In the genomic region with DNA sequence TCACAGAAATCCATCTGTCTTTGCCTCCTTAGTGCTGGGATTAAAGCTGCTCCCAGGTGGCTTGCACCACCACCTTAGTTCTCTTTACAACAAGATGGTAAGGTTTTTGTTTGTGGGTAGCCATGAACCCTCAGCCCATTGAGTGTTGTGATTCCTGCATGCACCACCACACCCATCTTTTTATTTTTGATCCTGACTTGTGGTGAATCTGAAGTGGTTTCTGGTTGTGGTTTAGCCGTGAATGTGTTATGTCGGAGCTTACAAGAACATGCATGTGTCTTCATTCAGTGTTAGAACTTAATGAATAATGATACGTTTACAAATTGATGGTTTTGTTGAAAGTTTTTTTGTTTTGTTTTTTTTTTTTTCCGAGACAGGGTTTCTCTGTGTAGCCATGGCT, we compare ENCODE assay signal across 22 mouse cellular contexts. TPM values are rescaled to one million over a fixed set of nuclear protein-coding genes. Genes with fewer than 3 reads are reported as not detected.
DNase-seq lines count a peak whose midpoint lies in the region; ATAC-seq and TF ChIP-seq lines count a peak whose summit lies in the region.
"Had no signal": no experiment of that assay in that cellular context is flagged by ENCODE, and none has a peak within 500 bp of the region (broad histone marks: within the 10 kb centered on the region; RNA-seq: fewer than 3 reads in every experiment).

No protein-coding gene starts in this region.

- TF ChIP-seq CTCF in layer of hippocampus, adult 2 months (conservative IDR thresholded peaks at IDR 0.05) = no peak

- no peak for DNase-seq in layer of hippocampus, adult 2 months (ENCODE audit: low spot score in 2 of 2)
- no peak for DNase-seq in layer of hippocampus, postnatal 10 days (ENCODE audit: low spot score in 2 of 2)
- peak; percentile 70 for DNase-seq in CD4-positive helper T cell, adult 2 months (ENCODE audit: low read depth, low spot score)
- peak; percentile 33 for DNase-seq in induced T-regulatory cell, adult 2 months (ENCODE audit: low read depth)
- DNase-seq in natural killer cell, adult 2 months (ENCODE audit: low spot score in 2 of 2) = peak; percentile 14 to 26
- no peak for DNase-seq in right cerebral cortex, postnatal 10 days (ENCODE audit: low spot score in 2 of 2)
- DNase-seq: adrenal gland, adult 8-10 months; adrenal gland, postnatal 14 days; adrenal gland, postnatal 36 days; B cell, adult 2 months; cerebellum, adult 11-12 months; cerebellum, adult 2 months; cerebellum, adult 9-10 months; cerebellum, postnatal 10 days; cerebellum, postnatal 25 days had no signal

- H3K9me3 ChIP-seq in intestine, embryonic 16.5 days (ENCODE audit: control insufficient read depth, low read length) = no peaks in the 10 kb centered on the region
- H3K9me3 ChIP-seq: embryonic facial prominence, embryonic 10.5 days; embryonic facial prominence, embryonic 12.5 days; forebrain, embryonic 13.5 days; forebrain, embryonic 15.5 days had no signal

- 85% methylated on average over 4 of the region's 4 CpGs for WGBS in intestine, embryonic 16.5 days

- H3K4me2 ChIP-seq in intestine, embryonic 16.5 days (ENCODE audit: low read depth, low read length) = no peak overlapping the region
- H3K4me2 ChIP-seq: embryonic facial prominence, embryonic 12.5 days; forebrain, embryonic 13.5 days; forebrain, embryonic 15.5 days had no signal

- no peak overlapping the region for H3K9ac ChIP-seq in intestine, embryonic 16.5 days (ENCODE audit: low read depth, low read length)
- H3K9ac ChIP-seq: embryonic facial prominence, embryonic 12.5 days; forebrain, embryonic 13.5 days; forebrain, embryonic 15.5 days had no signal

- peaks cover 9% of the 10 kb centered on the region; the same call in 1 of the 2 replicates for H3K36me3 ChIP-seq in intestine, embryonic 16.5 days (ENCODE audit: control insufficient read depth, insufficient read depth, low read length)

- no peaks in the 10 kb centered on the region for H3K27me3 ChIP-seq in intestine, embryonic 16.5 days (replicated peaks; ENCODE audit: control insufficient read depth, insufficient read depth, low read length)
- H3K27me3 ChIP-seq: embryonic facial prominence, embryonic 12.5 days; forebrain, embryonic 13.5 days; forebrain, embryonic 15.5 days had no signal

- peak overlapping the region; percentile 87 for H3K27ac ChIP-seq in layer of hippocampus, adult 2 months
- no peak overlapping the region for H3K27ac ChIP-seq in intestine, embryonic 16.5 days (ENCODE audit: low read length)
- H3K27ac ChIP-seq: embryonic facial prominence, embryonic 10.5 days; embryonic facial prominence, embryonic 12.5 days; forebrain, embryonic 13.5 days; forebrain, embryonic 15.5 days had no signal

- no peak for ATAC-seq in intestine, embryonic 16.5 days
- no peak for ATAC-seq in megakaryocyte progenitor cell, adult 5-6 weeks (replicated peaks; ENCODE audit: poor library complexity)
- ATAC-seq: activated CD4-positive, CD25-positive, alpha-beta regulatory T cell, adult 4 months; forebrain, embryonic 13.5 days; forebrain, embryonic 15.5 days had no signal

- no peaks in the 10 kb centered on the region for H3K4me1 ChIP-seq in intestine, embryonic 16.5 days (ENCODE audit: control insufficient read depth, insufficient read depth, low read length)
- H3K4me1 ChIP-seq: embryonic facial prominence, embryonic 10.5 days; embryonic facial prominence, embryonic 12.5 days; forebrain, embryonic 13.5 days; forebrain, embryonic 15.5 days had no signal

- H3K4me3 ChIP-seq in layer of hippocampus, adult 2 months = no peak overlapping the region
- H3K4me3 ChIP-seq in intestine, embryonic 16.5 days (ENCODE audit: low read length) = no peak overlapping the region
- H3K4me3 ChIP-seq: embryonic facial prominence, embryonic 10.5 days; embryonic facial prominence, embryonic 12.5 days; forebrain, embryonic 13.5 days; forebrain, embryonic 15.5 days had no signal

RNA-seq across cellular contexts. Expression of gene Cyfip1, which starts 48.5 kb away (rescaled TPM):
- total RNA-seq in layer of hippocampus, adult 2 months (2021) = 100 to 1,000 TPM; 117 to 130 TPM
- 100 to 1,000 TPM; 115 TPM for total RNA-seq in layer of hippocampus, postnatal 10 days (2021)
- polyA plus RNA-seq in intestine, embryonic 16.5 days (2015; fragmentation: Nextera tagmentation; extraction: Ambion mirVana) = 89.3 and 93.9 TPM in 2 replicates
- 38.7 and 42.8 TPM in 2 replicates for total RNA-seq in megakaryocyte progenitor cell, adult 5-6 weeks (2015)
- 41.1 and 49.2 TPM in 2 replicates for total RNA-seq in megakaryocyte progenitor cell, adult 5-6 weeks (2017)

Comparison
In these comparisons a context has a peak if more than half of its experiments do, and no peak if none do; other contexts are left out.
1. DNase-seq: peak in CD4-positive helper T cell, adult 2 months (single experiment), induced T-regulatory cell, adult 2 months (single experiment) and natural killer cell, adult 2 months (2 of 2); none in layer of hippocampus, adult 2 months (0 of 2), layer of hippocampus, postnatal 10 days (0 of 2) and right cerebral cortex, postnatal 10 days (0 of 2).